ENCODE assay signal across 7 mouse cellular contexts in genomic region chr10:86707134-86707533, GRCm38 (mm10). TPM values are rescaled to one million over a fixed set of nuclear protein-coding genes. Genes with fewer than 3 reads are reported as not detected.
DNase-seq lines count a peak whose midpoint lies in the region; ATAC-seq and TF ChIP-seq lines count a peak whose summit lies in the region.

No protein-coding gene starts in this region.

- peaks cover 25% of the 10 kb centered on the region for H3K4me1 ChIP-seq in kidney, postnatal 0 days (replicated peaks; ENCODE audit: insufficient read depth, low read length)
- peaks cover 20% of the 10 kb centered on the region for H3K4me1 ChIP-seq in embryonic facial prominence, embryonic 12.5 days
- H3K4me1 ChIP-seq in intestine, embryonic 14.5 days (replicated peaks; ENCODE audit: control insufficient read depth, insufficient read depth, low read length): peaks cover 23% of the 10 kb centered on the region
- peaks cover 27% of the 10 kb centered on the region for H3K4me1 ChIP-seq in midbrain, embryonic 16.5 days (ENCODE audit: control insufficient read depth, insufficient read depth, low read length)
- peaks cover 11% of the 10 kb centered on the region for H3K4me1 ChIP-seq in thymus, adult 2 months (replicated peaks; ENCODE audit: control insufficient read depth, insufficient read depth, low read length)

- 94% methylated on average over 3 of the region's 3 CpGs for WGBS in kidney, postnatal 0 days
- WGBS in embryonic facial prominence, embryonic 12.5 days: 93% methylated on average over 3 of the region's 3 CpGs
- 83% methylated on average over 3 of the region's 3 CpGs for WGBS in intestine, embryonic 14.5 days
- 82% methylated on average over 3 of the region's 3 CpGs for WGBS in midbrain, embryonic 16.5 days
- 30% methylated on average over 3 of the region's 3 CpGs for WGBS in thymus, adult 2 months

- no peak for DNase-seq in kidney, postnatal 0 days (ENCODE audit: low spot score)
- DNase-seq in kidney, adult 18-20 months: no peak
- DNase-seq in intestine, embryonic 14.5 days (ENCODE audit: low spot score): no peak
- no peak for DNase-seq in thymus, adult 2 months
- DNase-seq in cerebellum, postnatal 10 days: no peak

- no peak for ATAC-seq in kidney, postnatal 0 days (replicated peaks; ENCODE audit: low FRiP score, low read depth)
- no peak for ATAC-seq in embryonic facial prominence, embryonic 12.5 days (ENCODE audit: insufficient number of reproducible peaks, insufficient read depth, low FRiP score, low TSS enrichment)
- ATAC-seq in intestine, embryonic 14.5 days (replicated peaks; ENCODE audit: low FRiP score, low TSS enrichment, low read depth): no peak
- ATAC-seq in midbrain, embryonic 16.5 days: no peak

- no peak overlapping the region for H3K27ac ChIP-seq in kidney, postnatal 0 days
- H3K27ac ChIP-seq in embryonic facial prominence, embryonic 12.5 days: no peak overlapping the region
- H3K27ac ChIP-seq in intestine, embryonic 14.5 days (ENCODE audit: low read depth): 0 out of 2 replicates have a peak overlapping the region, but pooled peaks have one; percentile 96
- H3K27ac ChIP-seq in midbrain, embryonic 16.5 days (ENCODE audit: low read length): peak overlapping the region; percentile 95
- no peak overlapping the region for H3K27ac ChIP-seq in thymus, adult 2 months (ENCODE audit: control insufficient read depth, insufficient read depth, low read length)

- H3K36me3 ChIP-seq in kidney, postnatal 0 days (ENCODE audit: insufficient read depth, low read length): peaks cover 5% of the 10 kb centered on the region; the same call in 1 of the 2 replicates
- peaks cover 11% of the 10 kb centered on the region for H3K36me3 ChIP-seq in embryonic facial prominence, embryonic 12.5 days
- peaks cover 19% of the 10 kb centered on the region for H3K36me3 ChIP-seq in intestine, embryonic 14.5 days (ENCODE audit: control insufficient read depth, insufficient read depth, low read length)
- H3K36me3 ChIP-seq in midbrain, embryonic 16.5 days (ENCODE audit: control insufficient read depth, insufficient read depth, low read length): no peaks in the 10 kb centered on the region
- peaks cover 6% of the 10 kb centered on the region; the same call in 1 of the 2 replicates for H3K36me3 ChIP-seq in thymus, adult 2 months (ENCODE audit: control insufficient read depth, insufficient read depth, low read length)

- TF ChIP-seq POLR2A in thymus, adult 2 months (IDR thresholded peaks at IDR 0.05; ENCODE audit: control insufficient read depth, extremely low read depth, insufficient read depth, low read length, poor library complexity): no peak

- H3K4me3 ChIP-seq in kidney, postnatal 0 days (replicated peaks; ENCODE audit: low read depth, low read length): no peak overlapping the region
- no peak overlapping the region for H3K4me3 ChIP-seq in embryonic facial prominence, embryonic 12.5 days
- H3K4me3 ChIP-seq in intestine, embryonic 14.5 days (ENCODE audit: low read depth, low read length): peak overlapping the region; percentile 98; the same call in 1 of the 2 replicates
- H3K4me3 ChIP-seq in midbrain, embryonic 16.5 days (ENCODE audit: low read depth, low read length): no peak overlapping the region
- H3K4me3 ChIP-seq in thymus, adult 2 months (ENCODE audit: control insufficient read depth, insufficient read depth, low read length): no peak overlapping the region

- H3K27me3 ChIP-seq in kidney, postnatal 0 days (ENCODE audit: insufficient read depth, low read length): no peaks in the 10 kb centered on the region
- H3K27me3 ChIP-seq in embryonic facial prominence, embryonic 12.5 days: no peaks in the 10 kb centered on the region
- H3K27me3 ChIP-seq in intestine, embryonic 14.5 days (replicated peaks; ENCODE audit: control insufficient read depth, insufficient read depth, low read length): no peaks in the 10 kb centered on the region
- H3K27me3 ChIP-seq in midbrain, embryonic 16.5 days (ENCODE audit: control insufficient read depth, insufficient read depth, low read depth, low read length): no peaks in the 10 kb centered on the region
- no peaks in the 10 kb centered on the region for H3K27me3 ChIP-seq in thymus, adult 2 months (ENCODE audit: control insufficient read depth, insufficient read depth, low read length)

- TF ChIP-seq CTCF in kidney, postnatal 0 days (IDR thresholded peaks at IDR 0.05; ENCODE audit: low read depth): no peak
- no peak for TF ChIP-seq CTCF in thymus, adult 2 months (IDR thresholded peaks at IDR 0.05; ENCODE audit: borderline replicate concordance, control insufficient read depth, extremely low read depth, insufficient read depth, low read length, poor library complexity)

- peak overlapping the region; percentile 77; the same call in 1 of the 2 replicates for H3K4me2 ChIP-seq in kidney, postnatal 0 days (ENCODE audit: low read length)
- H3K4me2 ChIP-seq in embryonic facial prominence, embryonic 12.5 days (replicated peaks): peak overlapping the region; percentile 61; the same call in 1 of the 2 replicates
- peak overlapping the region; percentile 49 for H3K4me2 ChIP-seq in intestine, embryonic 14.5 days (ENCODE audit: low read length)
- H3K4me2 ChIP-seq in midbrain, embryonic 16.5 days (ENCODE audit: low read length): peak overlapping the region; percentile 70; the same call in 1 of the 2 replicates

- H3K9ac ChIP-seq in kidney, postnatal 0 days (ENCODE audit: low read depth, low read length): no peak overlapping the region
- H3K9ac ChIP-seq in embryonic facial prominence, embryonic 12.5 days: no peak overlapping the region
- no peak overlapping the region for H3K9ac ChIP-seq in intestine, embryonic 14.5 days (ENCODE audit: low read length)
- H3K9ac ChIP-seq in midbrain, embryonic 16.5 days (ENCODE audit: low read depth, low read length): no peak overlapping the region; the same call in 1 of the 2 replicates

- no peaks in the 10 kb centered on the region for H3K9me3 ChIP-seq in kidney, postnatal 0 days (replicated peaks; ENCODE audit: low read length)
- no peaks in the 10 kb centered on the region for H3K9me3 ChIP-seq in embryonic facial prominence, embryonic 12.5 days
- H3K9me3 ChIP-seq in intestine, embryonic 14.5 days (ENCODE audit: control insufficient read depth, low read length): no peaks in the 10 kb centered on the region
- H3K9me3 ChIP-seq in midbrain, embryonic 16.5 days (replicated peaks; ENCODE audit: control insufficient read depth, low read length, poor library complexity, severe bottlenecking): no peaks in the 10 kb centered on the region

RNA-seq across cellular contexts. Expression of gene Ttc41, which starts 1.5 kb away (rescaled TPM):
- 0.87 and 1.3 TPM in 2 replicates for polyA plus RNA-seq in kidney, postnatal 0 days (2015; fragmentation: Nextera tagmentation; extraction: Ambion mirVana)
- 1.8 and 2.3 TPM in 2 replicates for polyA plus RNA-seq in embryonic facial prominence, embryonic 12.5 days (2016; fragmentation: Nextera tagmentation; extraction: Ambion mirVana)
- polyA plus RNA-seq in intestine, embryonic 14.5 days (2014; fragmentation: Nextera tagmentation; extraction: Ambion mirVana): 3.5 and 3.7 TPM in 2 replicates
- 2.5 and 2.8 TPM in 2 replicates for polyA plus RNA-seq in midbrain, embryonic 16.5 days (2015; fragmentation: Nextera tagmentation; extraction: Ambion mirVana)
- 0.93 and 1.0 TPM in 2 replicates for polyA plus RNA-seq in thymus, adult 2 months (2012; rRNA removed)

RNA-seq across cellular contexts. Expression of gene Hsp90b1, which starts 1.8 kb away (rescaled TPM):
- polyA plus RNA-seq in kidney, postnatal 0 days (2015; fragmentation: Nextera tagmentation; extraction: Ambion mirVana): 589 and 663 TPM in 2 replicates
- 615 and 661 TPM in 2 replicates for polyA plus RNA-seq in embryonic facial prominence, embryonic 12.5 days (2016; fragmentation: Nextera tagmentation; extraction: Ambion mirVana)
- 459 and 488 TPM in 2 replicates for polyA plus RNA-seq in intestine, embryonic 14.5 days (2014; fragmentation: Nextera tagmentation; extraction: Ambion mirVana)
- polyA plus RNA-seq in midbrain, embryonic 16.5 days (2015; fragmentation: Nextera tagmentation; extraction: Ambion mirVana): 286 and 330 TPM in 2 replicates
- polyA plus RNA-seq in thymus, adult 2 months (2012; rRNA removed): 34.6 and 38.1 TPM in 2 replicates

RNA-seq across cellular contexts. Expression of gene Gm49358, which starts 56.6 kb away (rescaled TPM):
- polyA plus RNA-seq in kidney, postnatal 0 days (2015; fragmentation: Nextera tagmentation; extraction: Ambion mirVana): not detected in 2 replicates
- not detected in 2 replicates for polyA plus RNA-seq in embryonic facial prominence, embryonic 12.5 days (2016; fragmentation: Nextera tagmentation; extraction: Ambion mirVana)
- not detected in 2 replicates for polyA plus RNA-seq in intestine, embryonic 14.5 days (2014; fragmentation: Nextera tagmentation; extraction: Ambion mirVana)
- not detected in 2 replicates for polyA plus RNA-seq in midbrain, embryonic 16.5 days (2015; fragmentation: Nextera tagmentation; extraction: Ambion mirVana)
- polyA plus RNA-seq in thymus, adult 2 months (2012; rRNA removed): not detected in 2 replicates

Comparison
In these comparisons a context has a peak if more than half of its experiments do, and no peak if none do; other contexts are left out.
1. H3K27ac ChIP-seq: peak in intestine, embryonic 14.5 days (single experiment) and midbrain, embryonic 16.5 days (single experiment); none in kidney, postnatal 0 days (single experiment), embryonic facial prominence, embryonic 12.5 days (single experiment) and thymus, adult 2 months (single experiment).
2. Peak in every context shown above with its lines, with median percentiles within 50 percentile points of each other: H3K4me2 ChIP-seq.